Comparison of ENCODE assay signal across 36 mouse cellular contexts in genomic region chr7:19675824-19676223, GRCm38 (mm10). TPM values are rescaled to one million over a fixed set of nuclear protein-coding genes. Genes with fewer than 3 reads are reported as not detected.
DNase-seq lines count a peak whose midpoint lies in the region; ATAC-seq and TF ChIP-seq lines count a peak whose summit lies in the region.
"Had no signal": no experiment of that assay in that cellular context is flagged by ENCODE, and none has a peak within 500 bp of the region (broad histone marks: within the 10 kb centered on the region; RNA-seq: fewer than 3 reads in every experiment).

No protein-coding gene starts in this region.

- H3K27me3 ChIP-seq in erythroblast, embryonic 14.5 days (ENCODE audit: control insufficient read depth): no peaks in the 10 kb centered on the region
- no peaks in the 10 kb centered on the region for H3K27me3 ChIP-seq in liver, embryonic 11.5 days (replicated peaks; ENCODE audit: control insufficient read depth, insufficient read depth, low read length)
- H3K27me3 ChIP-seq in liver, postnatal 0 days (ENCODE audit: insufficient read depth, low read length): no peaks in the 10 kb centered on the region
- no peaks in the 10 kb centered on the region for H3K27me3 ChIP-seq in heart, embryonic 12.5 days (replicated peaks)
- H3K27me3 ChIP-seq: forebrain, embryonic 13.5 days; midbrain, embryonic 15.5 days; neural tube, embryonic 13.5 days had no signal

- 72% methylated on average over 10 of the region's 10 CpGs for WGBS in liver, embryonic 11.5 days
- 39% methylated on average over 10 of the region's 10 CpGs for WGBS in liver, postnatal 0 days (ENCODE audit: insufficient replicate concordance)
- 81% methylated on average over 10 of the region's 10 CpGs for WGBS in heart, embryonic 12.5 days

- ATAC-seq in erythroblast, adult 5-6 weeks (replicated peaks; ENCODE audit: low FRiP score, poor library complexity, severe bottlenecking): no peak
- no peak for ATAC-seq in liver, embryonic 11.5 days (replicated peaks; ENCODE audit: low FRiP score)
- ATAC-seq in liver, postnatal 0 days: peak; percentile 21
- ATAC-seq in neutrophil, adult 5-6 weeks (ENCODE audit: extremely low read depth, insufficient number of reproducible peaks, low FRiP score, poor library complexity, severe bottlenecking): 0 out of 2 replicates have a peak, but pooled peaks have one; percentile 33
- ATAC-seq in heart, embryonic 12.5 days (ENCODE audit: insufficient number of reproducible peaks, low FRiP score): no peak
- ATAC-seq: forebrain, embryonic 13.5 days; hindbrain, embryonic 16.5 days; midbrain, embryonic 15.5 days had no signal

- H3K4me2 ChIP-seq in liver, embryonic 11.5 days: peak overlapping the region; percentile 29
- peak overlapping the region; percentile 48 for H3K4me2 ChIP-seq in liver, postnatal 0 days (ENCODE audit: low read depth, low read length)
- H3K4me2 ChIP-seq in heart, embryonic 12.5 days: no peak overlapping the region
- H3K4me2 ChIP-seq: forebrain, embryonic 13.5 days; midbrain, embryonic 15.5 days; neural tube, embryonic 13.5 days had no signal

- H3K27ac ChIP-seq in liver, embryonic 11.5 days (ENCODE audit: low read depth, low read length): peak overlapping the region; percentile 21; the same call in 1 of the 2 replicates
- H3K27ac ChIP-seq in liver, postnatal 0 days (ENCODE audit: low read depth): peak overlapping the region; percentile 98
- no peak overlapping the region for H3K27ac ChIP-seq in heart, embryonic 12.5 days (ENCODE audit: poor library complexity, severe bottlenecking)
- H3K27ac ChIP-seq: embryonic facial prominence, embryonic 10.5 days; forebrain, embryonic 13.5 days; gastrocnemius, adult 2 months; heart, embryonic 10.5 days; hindbrain, embryonic 10.5 days; midbrain, embryonic 15.5 days; neural tube, embryonic 13.5 days had no signal

- no peaks in the 10 kb centered on the region for H3K9me3 ChIP-seq in erythroblast, embryonic 14.5 days (ENCODE audit: control insufficient read depth, low read length)
- H3K9me3 ChIP-seq in liver, embryonic 11.5 days (ENCODE audit: control insufficient read depth, low read length): no peaks in the 10 kb centered on the region
- no peaks in the 10 kb centered on the region for H3K9me3 ChIP-seq in liver, postnatal 0 days (ENCODE audit: low read length)
- H3K9me3 ChIP-seq in heart, embryonic 12.5 days (replicated peaks): no peaks in the 10 kb centered on the region
- H3K9me3 ChIP-seq: embryonic facial prominence, embryonic 10.5 days; forebrain, embryonic 13.5 days; heart, embryonic 10.5 days; hindbrain, embryonic 10.5 days; midbrain, embryonic 15.5 days; neural tube, embryonic 13.5 days had no signal

- TF ChIP-seq CTCF in liver, postnatal 0 days (IDR thresholded peaks at IDR 0.05; ENCODE audit: low read depth): no peak

- H3K4me1 ChIP-seq in erythroblast, embryonic 14.5 days (ENCODE audit: control insufficient read depth): no peaks in the 10 kb centered on the region
- no peaks in the 10 kb centered on the region for H3K4me1 ChIP-seq in liver, embryonic 11.5 days (replicated peaks; ENCODE audit: control insufficient read depth, insufficient read depth, low read length)
- H3K4me1 ChIP-seq in liver, postnatal 0 days (ENCODE audit: insufficient read depth): peaks cover 9% of the 10 kb centered on the region
- no peaks in the 10 kb centered on the region; the same call in 1 of the 2 replicates for H3K4me1 ChIP-seq in heart, embryonic 12.5 days (replicated peaks)
- H3K4me1 ChIP-seq: embryonic facial prominence, embryonic 10.5 days; forebrain, embryonic 13.5 days; heart, embryonic 10.5 days; hindbrain, embryonic 10.5 days; midbrain, embryonic 15.5 days; neural tube, embryonic 13.5 days had no signal

- H3K4me3 ChIP-seq in erythroblast, embryonic 14.5 days (replicated peaks): peak overlapping the region; percentile 39
- H3K4me3 ChIP-seq in liver, embryonic 11.5 days (ENCODE audit: low read depth, low read length): peak overlapping the region; percentile 11; the same call in 1 of the 2 replicates
- H3K4me3 ChIP-seq in liver, postnatal 0 days (ENCODE audit: low read depth, low read length): no peak overlapping the region; the same call in 1 of the 2 replicates
- no peak overlapping the region for H3K4me3 ChIP-seq in heart, embryonic 12.5 days
- H3K4me3 ChIP-seq: embryonic facial prominence, embryonic 10.5 days; forebrain, embryonic 13.5 days; gastrocnemius, adult 2 months; heart, embryonic 10.5 days; hindbrain, embryonic 10.5 days; midbrain, embryonic 15.5 days; myocyte; neural tube, embryonic 13.5 days had no signal

- TF ChIP-seq EP300 in liver, postnatal 0 days (IDR thresholded peaks at IDR 0.05; ENCODE audit: low read depth): no peak

- DNase-seq in liver, embryonic 11.5 days (ENCODE audit: low spot score): no peak
- peak; percentile 52 for DNase-seq in liver, postnatal 0 days
- no peak for DNase-seq in thymus, adult 18-20 months
- no peak for DNase-seq in layer of hippocampus, postnatal 10 days (ENCODE audit: low spot score in 2 of 2)
- DNase-seq: adrenal gland, postnatal 25 days; cerebellum, adult 11 months; cerebellum, adult 9-11 months; gastrocnemius, adult 2 months; kidney, adult 18-20 months; kidney, postnatal 4 days; left cerebral cortex, postnatal 4 days; lung, adult 18-20 months; lung, postnatal 10 days; right cerebral cortex, adult 18-20 months; right cerebral cortex, postnatal 4 days; thymus, adult 2 months; thymus, postnatal 4 days had no signal

- H3K36me3 ChIP-seq in erythroblast, embryonic 14.5 days (ENCODE audit: control insufficient read depth): no peaks in the 10 kb centered on the region; the same call in 1 of the 2 replicates
- H3K36me3 ChIP-seq in liver, embryonic 11.5 days (ENCODE audit: control insufficient read depth, insufficient read depth, low read length): no peaks in the 10 kb centered on the region
- 0 out of 2 replicates have a peak, but pooled peaks cover 3% of the 10 kb centered on the region for H3K36me3 ChIP-seq in liver, postnatal 0 days (replicated peaks; ENCODE audit: insufficient read depth, low read length)
- H3K36me3 ChIP-seq in heart, embryonic 12.5 days: no peaks in the 10 kb centered on the region
- H3K36me3 ChIP-seq: embryonic facial prominence, embryonic 10.5 days; heart, embryonic 10.5 days; hindbrain, embryonic 10.5 days; midbrain, embryonic 15.5 days; neural tube, embryonic 13.5 days had no signal

- H3K9ac ChIP-seq in liver, embryonic 11.5 days (ENCODE audit: low read depth, low read length): no peak overlapping the region
- H3K9ac ChIP-seq in liver, postnatal 0 days (replicated peaks): peak overlapping the region; percentile 33
- H3K9ac ChIP-seq in heart, embryonic 12.5 days: no peak overlapping the region
- H3K9ac ChIP-seq: forebrain, embryonic 13.5 days; midbrain, embryonic 15.5 days; neural tube, embryonic 13.5 days had no signal

RNA-seq across cellular contexts. Expression of gene Apoc2, which starts 1.9 kb away (rescaled TPM):
- 0.32 and 0.99 TPM in 2 replicates for polyA plus RNA-seq in erythroblast, embryonic 14.5 days (2012)
- 10.4 and 16.1 TPM in 2 replicates for total RNA-seq in erythroblast, adult 5-6 weeks (2015; ENCODE audit: low replicate concordance)
- 4.7 and 8.3 TPM in 2 replicates for total RNA-seq in erythroblast, adult 5-6 weeks (2017; ENCODE audit: low replicate concordance)
- polyA plus RNA-seq in liver, embryonic 11.5 days (2014; fragmentation: Nextera tagmentation; extraction: Ambion mirVana): 235 and 244 TPM in 2 replicates
- 2,864 and 3,070 TPM in 2 replicates for polyA plus RNA-seq in liver, postnatal 0 days (2015; fragmentation: Nextera tagmentation; extraction: Ambion mirVana)
- 14.0 and 17.5 TPM in 2 replicates for total RNA-seq in neutrophil, adult 5-6 weeks (2017)
- total RNA-seq in layer of hippocampus, postnatal 10 days (2021): not detected
- polyA plus RNA-seq in heart, embryonic 12.5 days (2016; fragmentation: Nextera tagmentation; extraction: Ambion mirVana): 1.6 and 5.4 TPM in 2 replicates
- total RNA-seq: adrenal gland, postnatal 25 days; common myeloid progenitor, adult 5-6 weeks; gastrocnemius, adult 2 months; left cerebral cortex, adult 8-10 months; left cerebral cortex, postnatal 4 days; megakaryocyte-erythroid progenitor cell, adult 5-6 weeks had no signal
- polyA plus RNA-seq: forebrain, embryonic 13.5 days; frontal cortex, adult 2 months; hindbrain, embryonic 16.5 days; midbrain, embryonic 15.5 days; myocyte had no signal

RNA-seq across cellular contexts. Expression of gene Gm44805, which starts 5.4 kb away (rescaled TPM):
- not detected in 2 replicates for polyA plus RNA-seq in erythroblast, embryonic 14.5 days (2012)
- not detected in 2 replicates for total RNA-seq in erythroblast, adult 5-6 weeks (2015; ENCODE audit: low replicate concordance)
- total RNA-seq in erythroblast, adult 5-6 weeks (2017; ENCODE audit: low replicate concordance): not detected in 2 replicates
- polyA plus RNA-seq in liver, embryonic 11.5 days (2014; fragmentation: Nextera tagmentation; extraction: Ambion mirVana): not detected in 2 replicates
- 187 and 234 TPM in 2 replicates for polyA plus RNA-seq in liver, postnatal 0 days (2015; fragmentation: Nextera tagmentation; extraction: Ambion mirVana)
- total RNA-seq in neutrophil, adult 5-6 weeks (2017): not detected in 2 replicates
- total RNA-seq in layer of hippocampus, postnatal 10 days (2021): not detected
- not detected in 2 replicates for polyA plus RNA-seq in heart, embryonic 12.5 days (2016; fragmentation: Nextera tagmentation; extraction: Ambion mirVana)
- total RNA-seq: common myeloid progenitor, adult 5-6 weeks; gastrocnemius, adult 2 months; gastrocnemius, postnatal 4 days; left cerebral cortex, adult 8-10 months; left cerebral cortex, postnatal 4 days; megakaryocyte-erythroid progenitor cell, adult 5-6 weeks had no signal
- polyA plus RNA-seq: embryonic facial prominence, embryonic 10.5 days; forebrain, embryonic 13.5 days; frontal cortex, adult 2 months; heart, embryonic 10.5 days; heart, postnatal 0 days; hindbrain, embryonic 10.5 days; hindbrain, embryonic 16.5 days; kidney, embryonic 16.5 days; midbrain, embryonic 15.5 days; myocyte; neural tube, embryonic 13.5 days; thymus, adult 2 months had no signal

RNA-seq across cellular contexts. Expression of gene Apoc4, which starts 5.5 kb away (rescaled TPM):
- polyA plus RNA-seq in erythroblast, embryonic 14.5 days (2012): 0.10 and 0.20 TPM in 2 replicates
- not detected in 2 replicates for total RNA-seq in erythroblast, adult 5-6 weeks (2015; ENCODE audit: low replicate concordance)
- total RNA-seq in erythroblast, adult 5-6 weeks (2017; ENCODE audit: low replicate concordance): not detected in 2 replicates
- 4.8 and 5.4 TPM in 2 replicates for polyA plus RNA-seq in liver, embryonic 11.5 days (2014; fragmentation: Nextera tagmentation; extraction: Ambion mirVana)
- 2,808 and 2,914 TPM in 2 replicates for polyA plus RNA-seq in liver, postnatal 0 days (2015; fragmentation: Nextera tagmentation; extraction: Ambion mirVana)
- 0.23 TPM in 1 of 2 replicates, not detected in the other for total RNA-seq in neutrophil, adult 5-6 weeks (2017)
- total RNA-seq in layer of hippocampus, postnatal 10 days (2021): not detected
- 0.41 TPM in 1 of 2 replicates, not detected in the other for polyA plus RNA-seq in heart, embryonic 12.5 days (2016; fragmentation: Nextera tagmentation; extraction: Ambion mirVana)
- total RNA-seq: common myeloid progenitor, adult 5-6 weeks; gastrocnemius, adult 2 months; left cerebral cortex, postnatal 4 days; megakaryocyte-erythroid progenitor cell, adult 5-6 weeks had no signal
- polyA plus RNA-seq: embryonic facial prominence, embryonic 10.5 days; frontal cortex, adult 2 months; hindbrain, embryonic 10.5 days; hindbrain, embryonic 16.5 days; midbrain, embryonic 15.5 days; myocyte had no signal

RNA-seq across cellular contexts. Expression of gene Clptm1, which starts 11.0 kb away (rescaled TPM):
- polyA plus RNA-seq in erythroblast, embryonic 14.5 days (2012): 15.2 and 16.7 TPM in 2 replicates
- 10.0 and 23.2 TPM in 2 replicates for total RNA-seq in erythroblast, adult 5-6 weeks (2015; ENCODE audit: low replicate concordance)
- 12.0 and 15.7 TPM in 2 replicates for total RNA-seq in erythroblast, adult 5-6 weeks (2017; ENCODE audit: low replicate concordance)
- 89.9 and 94.9 TPM in 2 replicates for polyA plus RNA-seq in liver, embryonic 11.5 days (2014; fragmentation: Nextera tagmentation; extraction: Ambion mirVana)
- 40.3 and 44.4 TPM in 2 replicates for polyA plus RNA-seq in liver, postnatal 0 days (2015; fragmentation: Nextera tagmentation; extraction: Ambion mirVana)
- total RNA-seq in neutrophil, adult 5-6 weeks (2017): 45.9 and 51.4 TPM in 2 replicates
- total RNA-seq in layer of hippocampus, postnatal 10 days (2021): 100 to 1,000 TPM; 140 to 143 TPM
- 99.8 and 107 TPM in 2 replicates for polyA plus RNA-seq in heart, embryonic 12.5 days (2016; fragmentation: Nextera tagmentation; extraction: Ambion mirVana)

RNA-seq across cellular contexts. Expression of gene Apoc1, which starts 16.6 kb away (rescaled TPM):
- polyA plus RNA-seq in erythroblast, embryonic 14.5 days (2012): 0.94 and 1.3 TPM in 2 replicates
- 5.8 TPM in 1 of 2 replicates, not detected in the other for total RNA-seq in erythroblast, adult 5-6 weeks (2015; ENCODE audit: low replicate concordance)
- total RNA-seq in erythroblast, adult 5-6 weeks (2017; ENCODE audit: low replicate concordance): 3.6 TPM in 1 of 2 replicates, not detected in the other
- 173 and 199 TPM in 2 replicates for polyA plus RNA-seq in liver, embryonic 11.5 days (2014; fragmentation: Nextera tagmentation; extraction: Ambion mirVana)
- polyA plus RNA-seq in liver, postnatal 0 days (2015; fragmentation: Nextera tagmentation; extraction: Ambion mirVana): 5,234 and 5,457 TPM in 2 replicates
- total RNA-seq in neutrophil, adult 5-6 weeks (2017): 2.7 and 12.5 TPM in 2 replicates
- total RNA-seq in layer of hippocampus, postnatal 10 days (2021): 1 to 10 TPM; 4.3 to 6.5 TPM
- polyA plus RNA-seq in heart, embryonic 12.5 days (2016; fragmentation: Nextera tagmentation; extraction: Ambion mirVana): 6.7 and 8.9 TPM in 2 replicates
- polyA plus RNA-seq: myocyte had no signal

Comparison
In these comparisons a context has a peak if more than half of its experiments do, and no peak if none do; other contexts are left out.
1. H3K4me3 ChIP-seq: peak in erythroblast, embryonic 14.5 days (single experiment) and liver, embryonic 11.5 days (single experiment); none in liver, postnatal 0 days (single experiment) and heart, embryonic 12.5 days (single experiment).
2. ATAC-seq: peak in liver, postnatal 0 days (single experiment) and neutrophil, adult 5-6 weeks (single experiment); none in erythroblast, adult 5-6 weeks (single experiment), liver, embryonic 11.5 days (single experiment) and heart, embryonic 12.5 days (single experiment).
3. RNA of gene Gm44805, which starts 5.4 kb away (polyA plus RNA-seq): 187 to 234 TPM in liver, postnatal 0 days; not detected in erythroblast, embryonic 14.5 days, not detected in liver, embryonic 11.5 days and not detected in heart, embryonic 12.5 days; every median in the first group is over 100 times any median in the second.
4. RNA of gene Apoc4, which starts 5.5 kb away (polyA plus RNA-seq): 2,808 to 2,914 TPM in liver, postnatal 0 days; 4.8 to 5.4 TPM in liver, embryonic 11.5 days, 0.41 TPM in heart, embryonic 12.5 days and 0.10 to 0.20 TPM in erythroblast, embryonic 14.5 days; every median in the first group is over 100 times any median in the second.
5. RNA of gene Apoc2, which starts 1.9 kb away (polyA plus RNA-seq): 2,864 to 3,070 TPM in liver, postnatal 0 days and 235 to 244 TPM in liver, embryonic 11.5 days; 1.6 to 5.4 TPM in heart, embryonic 12.5 days and 0.32 to 0.99 TPM in erythroblast, embryonic 14.5 days; every median in the first group is over 10 times any median in the second.